Mouse (Mus musculus) ovary, adult 2 months (tissue): Measurements from ENCODE around the gene Cdx2. TPM values are rescaled to one million over a fixed set of nuclear protein-coding genes. Genes with fewer than 3 reads are reported as not detected.

Experiments used
- polyA plus RNA-seq: library from polyadenylated mRNA; depleted of rRNA; stranded (reverse); fragments of >200 nt; gene quantifications from 2 replicates; pipeline ENCODE4 v1.2.3, GENCODE M21; 2012; rRNA removed

Gene Cdx2
- polyA plus RNA-seq: 0.12 TPM in 1 of 2 replicates, not detected in the other

DNA sequence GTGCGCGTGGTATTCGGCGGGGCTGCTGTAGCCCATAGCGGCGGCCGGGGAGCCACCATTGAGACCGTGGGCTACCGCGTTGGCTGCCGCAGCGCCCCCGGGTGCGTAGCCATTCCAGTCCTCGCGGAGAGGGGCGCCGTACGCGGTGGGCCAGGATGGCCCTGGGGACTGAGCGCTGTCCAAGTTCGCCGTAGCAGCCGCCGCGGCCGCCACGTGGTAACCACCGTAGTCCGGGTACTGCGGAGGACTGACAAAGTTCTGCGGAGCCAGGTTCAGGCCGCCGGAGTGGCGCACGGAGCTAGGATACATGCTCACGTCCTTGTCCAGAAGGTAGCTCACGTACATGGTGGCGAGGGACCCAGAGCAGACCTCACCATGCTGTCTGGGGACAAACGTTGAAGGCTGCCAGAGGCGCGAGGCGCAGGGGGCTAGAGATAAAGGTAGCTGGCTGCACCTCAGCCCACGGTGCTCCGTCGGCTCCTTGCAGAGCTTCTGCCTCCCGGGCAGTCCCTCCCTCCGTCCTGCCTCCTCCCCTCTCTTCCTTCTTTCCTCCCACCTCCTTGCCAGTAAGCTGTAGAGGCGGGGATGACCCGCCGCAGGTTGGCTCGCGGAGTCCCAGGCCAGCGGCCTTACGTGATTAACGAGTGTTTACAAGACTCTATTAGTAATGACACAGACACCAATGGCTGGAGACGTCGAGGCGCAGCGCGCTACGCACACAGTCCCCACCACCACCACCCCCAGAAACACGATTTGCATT is at the start of gene Cdx2:
Cdx2 (minus strand) TSS at position 633 of the 760 bp plus-strand sequence.

DNA sequence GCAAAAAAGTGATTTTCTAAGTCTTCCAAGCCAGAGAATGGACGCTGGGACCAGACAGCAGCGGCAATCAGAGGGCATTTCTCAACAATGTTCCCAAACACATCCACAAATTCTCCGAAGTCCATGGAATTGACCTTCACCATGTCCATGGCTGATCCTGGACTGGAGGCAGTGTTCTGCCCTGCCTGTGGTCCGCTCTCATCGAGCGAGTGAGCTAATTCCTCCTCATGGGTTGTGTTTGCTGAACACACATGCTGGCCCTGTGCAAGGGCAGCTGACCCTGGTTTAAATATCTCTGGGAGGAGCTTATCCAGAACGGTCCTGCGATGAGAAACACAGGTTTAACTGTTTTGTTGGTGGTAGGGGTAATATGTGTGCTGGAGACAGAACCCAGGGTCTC is 15.1 kb upstream of the Cdx2 start, which contains the start of gene Urad:
Urad (minus strand) TSS at position 258 of the 400 bp plus-strand sequence.

DNA sequence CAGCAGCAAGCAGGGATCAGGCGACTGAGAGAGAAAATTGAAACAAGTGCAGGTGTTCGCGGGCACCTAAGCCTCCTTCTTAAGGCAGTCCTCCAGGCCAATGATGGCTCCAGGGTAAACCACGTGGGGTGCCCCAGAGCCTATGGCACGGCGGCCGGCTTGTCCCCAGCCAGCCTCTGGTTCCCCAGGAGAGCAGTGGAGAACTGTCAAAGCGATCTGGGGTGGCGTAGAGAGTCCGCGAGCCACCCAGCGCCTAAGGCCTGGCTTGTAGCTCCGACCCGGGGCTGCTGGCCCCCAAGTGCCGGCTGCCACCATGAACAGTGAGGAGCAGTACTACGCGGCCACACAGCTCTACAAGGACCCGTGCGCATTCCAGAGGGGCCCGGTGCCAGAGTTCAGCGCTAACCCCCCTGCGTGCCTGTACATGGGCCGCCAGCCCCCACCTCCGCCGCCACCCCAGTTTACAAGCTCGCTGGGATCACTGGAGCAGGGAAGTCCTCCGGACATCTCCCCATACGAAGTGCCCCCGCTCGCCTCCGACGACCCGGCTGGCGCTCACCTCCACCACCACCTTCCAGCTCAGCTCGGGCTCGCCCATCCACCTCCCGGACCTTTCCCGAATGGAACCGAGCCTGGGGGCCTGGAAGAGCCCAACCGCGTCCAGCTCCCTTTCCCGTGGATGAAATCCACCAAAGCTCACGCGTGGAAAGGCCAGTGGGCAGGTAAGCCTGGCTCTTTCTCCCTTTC is 37.0 kb downstream of the Cdx2 start, which contains the start of gene Pdx1:
Pdx1 (plus strand) TSS at position 34 of the 747 bp plus-strand sequence.

Other genes with a start within 250 kb of the Cdx2 start
- gene Lnx2, start 230.7 kb downstream of the Cdx2 start, polyA plus RNA-seq: 61.6 and 71.3 TPM in 2 replicates
- 51.1 and 53.7 TPM in 2 replicates for gene Polr1d, start 230.2 kb downstream of the Cdx2 start, polyA plus RNA-seq
- gene Gsx1, start 118.6 kb downstream of the Cdx2 start, polyA plus RNA-seq: 0.08 TPM in 1 of 2 replicates, not detected in the other
- gene Pdx1, start 37.3 kb downstream of the Cdx2 start, polyA plus RNA-seq: 0.14 and 0.26 TPM in 2 replicates
- 0.47 TPM in 1 of 2 replicates, not detected in the other for gene Urad, start 15.2 kb upstream of the Cdx2 start, polyA plus RNA-seq
- 0.50 TPM in 2 replicates for gene Flt3, start 93.2 kb upstream of the Cdx2 start, polyA plus RNA-seq
- gene Pan3, start 122.9 kb upstream of the Cdx2 start, polyA plus RNA-seq: 23.7 and 28.5 TPM in 2 replicates